Mouse (Mus musculus) adrenal gland, postnatal 36 days (tissue): ENCODE results near the gene Ppp1r1b. TPM values are rescaled to one million over a fixed set of nuclear protein-coding genes. Genes with fewer than 3 reads are reported as not detected.

Source experiments
- DNase-seq, 2 experiments: peaks; one replicate each; pipeline ENCODE4 v3.0.0; 2021; ENCODE audit warnings: mixed read lengths in 1 of 2
- total RNA-seq, 2 experiments: library from RNA; stranded (reverse); gene quantifications; 2 replicates each; pipeline ENCODE4 v1.2.3; 2021

The Ppp1r1b gene
- total RNA-seq, 2 experiments from 2014 or later, result not detected

GRCm38 (mm10) chr11:98395041-98395440 lies 46.8 kb downstream of the Ppp1r1b start:
- DNase-seq, result no peak

DNA sequence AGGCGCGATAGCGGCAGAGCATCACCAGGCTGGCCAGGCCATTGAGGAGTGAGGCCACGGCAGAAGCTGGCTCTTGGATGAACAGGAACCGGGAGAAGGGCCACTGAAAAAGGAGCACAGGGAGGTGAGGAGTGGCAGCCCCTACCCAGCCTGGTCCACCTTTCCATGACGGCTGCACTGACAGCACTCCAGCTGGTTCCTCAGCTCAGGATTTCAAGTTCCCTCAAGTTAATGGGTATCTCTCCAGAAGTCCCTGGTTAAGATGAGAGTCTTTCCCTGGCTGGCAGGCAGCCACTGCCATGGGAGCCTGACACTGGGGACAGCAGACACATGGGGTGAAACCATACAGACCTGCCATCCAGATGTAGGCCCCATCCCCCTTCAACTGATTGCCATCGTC lies 49.7 kb downstream of the Ppp1r1b start:
- no peak for DNase-seq

DNA sequence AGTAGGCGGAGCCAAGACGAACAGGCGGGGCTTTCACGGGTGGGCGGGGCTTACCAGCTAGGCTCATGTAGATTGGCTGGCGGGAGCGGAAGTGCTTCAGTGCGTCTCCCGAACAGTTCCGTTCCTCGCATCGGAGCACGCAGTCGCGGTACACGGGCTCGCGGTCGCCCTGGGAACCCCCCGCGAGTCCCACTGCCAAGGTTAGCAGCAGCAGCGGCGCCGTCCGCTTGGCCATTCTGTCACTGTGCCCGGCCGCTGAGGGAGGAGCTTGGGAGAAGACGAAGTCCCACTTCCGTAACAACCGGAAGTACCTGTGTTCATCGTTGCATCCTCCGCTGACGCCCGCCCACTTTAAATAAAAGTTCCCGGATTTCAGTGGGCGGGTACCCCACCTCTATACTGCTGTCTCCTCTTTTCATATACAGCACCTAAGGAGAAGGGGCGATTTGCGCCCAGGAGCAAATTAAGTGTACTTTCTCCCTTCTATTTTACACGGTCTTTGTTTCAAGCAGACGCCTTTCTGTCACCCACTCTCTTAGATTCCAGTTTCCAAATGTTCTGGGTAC lies 52.0 kb downstream of the Ppp1r1b start, which contains the start of gene Pgap3:
Pgap3 (minus strand) TSS at position 330 of the 566 bp plus-strand sequence.
- DNase-seq, result peak; percentile 83 to 88

DNA sequence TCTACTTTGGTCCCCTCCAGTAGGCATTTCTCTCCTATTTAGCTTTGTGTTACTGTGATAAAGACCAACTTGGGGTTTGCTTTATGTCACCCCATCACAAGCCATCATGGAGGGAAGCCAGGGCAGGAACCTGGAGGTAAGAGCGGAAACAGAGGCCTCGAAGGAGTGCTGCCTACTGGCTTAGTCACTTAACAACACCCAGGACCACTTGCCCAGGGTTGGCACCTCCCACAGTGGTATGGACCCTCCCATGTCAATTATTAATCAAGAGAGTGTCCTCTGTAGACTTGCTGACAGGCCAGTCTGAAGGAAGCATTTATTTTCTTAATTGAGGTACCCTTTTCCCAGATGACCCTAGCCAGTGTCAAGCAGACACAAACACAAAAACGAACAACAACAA lies 52.6 kb downstream of the Ppp1r1b start:
- DNase-seq, result no peak

- no peak for DNase-seq
Measured at GRCm38 (mm10) chr11:98406621-98407020, 58.4 kb downstream of the Ppp1r1b start.

Other genes starting within 250 kb of the Ppp1r1b start
- gene Fbxl20, start 198.0 kb upstream of the Ppp1r1b start, total RNA-seq, result 10 to 100 TPM; 31.8 to 42.9 TPM
- 10 to 100 TPM; 65.4 to 72.5 TPM for gene Med1, start 155.1 kb upstream of the Ppp1r1b start, total RNA-seq
- 10 to 100 TPM; 42.8 to 50.6 TPM for gene Cdk12, start 145.3 kb upstream of the Ppp1r1b start, total RNA-seq
- gene Neurod2, start 18.8 kb upstream of the Ppp1r1b start, total RNA-seq, result not detected
- gene Stard3, start 10.0 kb downstream of the Ppp1r1b start, total RNA-seq, result 10 to 100 TPM; 22.3 to 23.2 TPM
- 1 to 10 TPM in 1 of 2 experiments, under 1 TPM in 1; 0.43 to 1.2 TPM for gene Tcap, start 35.4 kb downstream of the Ppp1r1b start, total RNA-seq
- 100 to 1,000 TPM; 363 to 581 TPM for gene Pnmt, start 38.0 kb downstream of the Ppp1r1b start, total RNA-seq
- 1 to 10 TPM; 4.4 to 7.2 TPM for gene Pgap3, start 52.1 kb downstream of the Ppp1r1b start, total RNA-seq
- 1 to 10 TPM; 4.2 to 4.7 TPM for gene Erbb2, start 64.1 kb downstream of the Ppp1r1b start, total RNA-seq
- 10 to 100 TPM; 84.0 to 84.2 TPM for gene Mien1, start 90.6 kb downstream of the Ppp1r1b start, total RNA-seq
- not detected for gene Grb7, start 98.0 kb downstream of the Ppp1r1b start, total RNA-seq
- gene Ikzf3, start 197.6 kb downstream of the Ppp1r1b start, total RNA-seq, result under 1 TPM; 0.13 to 0.36 TPM
- under 1 TPM; 0.50 to 0.82 TPM for gene Zpbp2, start 202.7 kb downstream of the Ppp1r1b start, total RNA-seq
- gene Ormdl3, start 239.0 kb downstream of the Ppp1r1b start, total RNA-seq, result 100 to 1,000 TPM; 133 to 139 TPM
- not detected for gene Lrrc3c, start 249.9 kb downstream of the Ppp1r1b start, total RNA-seq